Mouse (Mus musculus): ENCODE measurements around the gene Cdkl3. TPM values are rescaled to one million over a fixed set of nuclear protein-coding genes. Genes with fewer than 3 reads are reported as not detected.
"Not testable (repeated sequence)": the region's sequence is repeated elsewhere in the genome, so short reads cannot be mapped to it uniquely, and the experiment has no call there.

Gene Cdkl3
- polyA plus RNA-seq, 1 experiment from 2014 or later: 7.0 TPM

DNA sequence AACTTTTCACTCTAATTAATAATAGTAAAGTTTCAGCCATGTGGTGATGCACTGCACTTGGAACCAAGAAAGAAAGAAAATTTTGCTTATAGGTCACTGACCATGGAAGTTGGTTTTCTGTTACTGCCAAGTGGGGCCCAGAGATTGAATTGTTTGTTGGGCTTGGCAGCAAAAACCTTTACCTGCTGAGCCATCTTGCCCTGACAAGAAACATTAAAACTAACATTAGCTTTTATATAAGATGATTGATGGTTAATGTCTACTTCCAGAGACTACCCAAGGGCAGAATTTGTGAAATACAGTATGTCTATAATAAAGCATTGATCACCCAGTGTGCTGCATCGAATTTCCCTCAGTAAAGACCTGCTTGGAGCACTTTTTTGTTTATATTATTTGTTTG, 102.4 kb downstream of the Cdkl3 start:
- no peak for ATAC-seq (ENCODE audit: borderline replicate concordance, extremely low read depth, low FRiP score, low TSS enrichment)
- Histone ChIP-seq H3K27me3 (no peaks in the 10 kb centered on the region), H3K4me3 (no peak overlapping the region), H3K4me2 (no peak overlapping the region), H3K27ac (no peak overlapping the region), H3K4me1 (peaks cover 15% of the 10 kb centered on the region), H3K36me3 (no peaks in the 10 kb centered on the region), H3K9me3 (no peaks in the 10 kb centered on the region), H3K9ac (no peak overlapping the region)
- WGBS: 85% methylated on average over 1 of the region's 1 CpGs

GRCm38 (mm10) chr11:52108796-52109195, 104.8 kb downstream of the Cdkl3 start:
- H3K4me2 ChIP-seq: no peak overlapping the region
- ATAC-seq (ENCODE audit: borderline replicate concordance, extremely low read depth, low FRiP score, low TSS enrichment): no peak
- no peak overlapping the region for H3K4me3 ChIP-seq
- no peaks in the 10 kb centered on the region for H3K9me3 ChIP-seq
- peaks cover 9% of the 10 kb centered on the region; the same call in 1 of the 2 replicates for H3K4me1 ChIP-seq
- H3K9ac ChIP-seq: no peak overlapping the region
- H3K36me3 ChIP-seq: peaks cover 7% of the 10 kb centered on the region
- no peak overlapping the region for H3K27ac ChIP-seq
- no peaks in the 10 kb centered on the region for H3K27me3 ChIP-seq
- 85% methylated on average over 5 of the region's 5 CpGs for WGBS

DNA sequence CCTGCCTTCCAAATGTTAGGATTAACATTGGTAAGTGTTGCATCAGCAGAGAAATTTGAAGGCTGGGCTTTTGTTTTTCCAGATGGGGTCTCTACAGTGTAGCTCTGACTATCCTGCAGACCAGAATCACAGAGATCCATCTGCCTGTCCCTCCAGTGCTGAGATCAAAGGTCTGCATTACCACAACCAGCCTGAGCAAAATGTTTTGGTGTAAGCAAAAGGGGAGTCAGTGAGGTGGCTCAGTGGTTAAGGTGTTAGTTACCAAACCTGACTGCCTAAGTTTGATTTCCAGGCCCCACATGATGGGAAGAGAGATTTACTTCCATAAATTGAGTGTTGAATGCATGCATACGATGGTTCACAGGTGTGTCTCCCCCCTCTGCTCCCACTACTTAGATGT, 105.4 kb downstream of the Cdkl3 start:
- ATAC-seq (ENCODE audit: borderline replicate concordance, extremely low read depth, low FRiP score, low TSS enrichment): no peak
- Histone ChIP-seq H3K9ac (no peak overlapping the region), H3K9me3 (no peaks in the 10 kb centered on the region), H3K27me3 (no peaks in the 10 kb centered on the region), H3K4me2 (no peak overlapping the region), H3K36me3 (peaks cover 13% of the 10 kb centered on the region), H3K4me3 (no peak overlapping the region), H3K27ac (no peak overlapping the region), H3K4me1 (peaks cover 5% of the 10 kb centered on the region; the same call in 1 of the 2 replicates)
- 74% methylated on average over 1 of the region's 1 CpGs for WGBS

- Histone ChIP-seq H3K36me3 (peaks cover 71% of the 10 kb centered on the region), H3K9me3 (no peaks in the 10 kb centered on the region), H3K9ac (no peak overlapping the region), H3K27me3 (no peaks in the 10 kb centered on the region), H3K4me3 (no peak overlapping the region), H3K4me2 (no peak overlapping the region), H3K4me1 (no peaks in the 10 kb centered on the region), H3K27ac (no peak overlapping the region)
- 92% methylated on average over 3 of the region's 3 CpGs for WGBS
- no peak for ATAC-seq (ENCODE audit: borderline replicate concordance, extremely low read depth, low FRiP score, low TSS enrichment)
Measured at GRCm38 (mm10) chr11:52115479-52115878, 111.5 kb downstream of the Cdkl3 start.

- H3K4me1 ChIP-seq; H3K9me3 ChIP-seq; H3K9ac ChIP-seq; H3K4me2 ChIP-seq; ATAC-seq (ENCODE audit: borderline replicate concordance, extremely low read depth, low FRiP score, low TSS enrichment); H3K27me3 ChIP-seq; H3K4me3 ChIP-seq; H3K27ac ChIP-seq: not testable (repeated sequence)
- H3K36me3 ChIP-seq: peaks cover 75% of the 10 kb centered on the region
- 91% methylated on average over 6 of the region's 6 CpGs for WGBS
Measured at GRCm38 (mm10) chr11:52116117-52116516, 112.1 kb downstream of the Cdkl3 start.

- 93% methylated on average over 7 of the region's 7 CpGs for WGBS
- Histone ChIP-seq H3K9ac (no peak overlapping the region), H3K9me3 (no peaks in the 10 kb centered on the region), H3K27me3 (no peaks in the 10 kb centered on the region), H3K4me1 (no peaks in the 10 kb centered on the region), H3K27ac (no peak overlapping the region), H3K36me3 (peaks cover 85% of the 10 kb centered on the region), H3K4me2 (no peak overlapping the region), H3K4me3 (no peak overlapping the region)
- no peak for ATAC-seq (ENCODE audit: borderline replicate concordance, extremely low read depth, low FRiP score, low TSS enrichment)
Measured at GRCm38 (mm10) chr11:52117156-52117555, 113.1 kb downstream of the Cdkl3 start.

- not testable (repeated sequence) for H3K4me1 ChIP-seq; H3K9me3 ChIP-seq; H3K27ac ChIP-seq; ATAC-seq (ENCODE audit: borderline replicate concordance, extremely low read depth, low FRiP score, low TSS enrichment); H3K4me3 ChIP-seq; H3K27me3 ChIP-seq; H3K9ac ChIP-seq; H3K4me2 ChIP-seq
- H3K36me3 ChIP-seq: peaks cover 90% of the 10 kb centered on the region
Measured at GRCm38 (mm10) chr11:52120415-52120814, 116.4 kb downstream of the Cdkl3 start.

- Histone ChIP-seq H3K9ac (no peak overlapping the region), H3K27me3 (no peaks in the 10 kb centered on the region), H3K27ac (no peak overlapping the region), H3K36me3 (peaks cover 77% of the 10 kb centered on the region), H3K4me3 (no peak overlapping the region), H3K4me2 (no peak overlapping the region), H3K4me1 (0 out of 2 replicates have a peak, but pooled peaks cover 6% of the 10 kb centered on the region), H3K9me3 (no peaks in the 10 kb centered on the region)
- ATAC-seq (ENCODE audit: borderline replicate concordance, extremely low read depth, low FRiP score, low TSS enrichment): no peak
- 86% methylated on average over 6 of the region's 6 CpGs for WGBS
Measured at GRCm38 (mm10) chr11:52122045-52122444, 118.0 kb downstream of the Cdkl3 start.

DNA sequence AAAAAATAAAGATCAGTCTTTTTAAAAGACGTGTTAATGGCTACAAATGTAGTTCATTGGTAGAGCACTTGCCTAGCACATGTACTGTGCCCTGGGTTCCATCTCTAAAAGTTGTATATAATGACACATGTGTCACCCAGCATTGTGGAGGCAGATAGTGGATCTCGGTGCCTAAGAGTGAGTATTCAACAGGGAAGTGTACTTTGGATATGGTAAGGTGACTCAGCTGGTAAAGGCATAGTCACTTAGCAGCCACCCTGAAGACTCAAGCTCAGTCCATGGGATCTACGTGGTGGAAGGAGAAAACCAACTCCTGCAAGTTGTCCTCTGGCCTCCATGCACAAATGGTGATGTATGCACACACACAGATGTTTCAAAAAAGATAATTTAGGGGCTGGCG, 120.4 kb downstream of the Cdkl3 start:
- no peaks in the 10 kb centered on the region for H3K9me3 ChIP-seq
- H3K36me3 ChIP-seq: peaks cover 52% of the 10 kb centered on the region
- no peak overlapping the region for H3K4me2 ChIP-seq
- 0 out of 2 replicates have a peak, but pooled peaks cover 11% of the 10 kb centered on the region for H3K4me1 ChIP-seq
- ATAC-seq (ENCODE audit: borderline replicate concordance, extremely low read depth, low FRiP score, low TSS enrichment): no peak
- H3K27me3 ChIP-seq: no peaks in the 10 kb centered on the region
- H3K9ac ChIP-seq: no peak overlapping the region
- 90% methylated on average over 4 of the region's 4 CpGs for WGBS
- H3K27ac ChIP-seq: no peak overlapping the region
- H3K4me3 ChIP-seq: no peak overlapping the region

- 50% methylated on average over 3 of the region's 3 CpGs for WGBS
- no peaks in the 10 kb centered on the region for H3K9me3 ChIP-seq
- no peak for ATAC-seq (ENCODE audit: borderline replicate concordance, extremely low read depth, low FRiP score, low TSS enrichment)
- H3K27ac ChIP-seq: no peak overlapping the region
- H3K4me1 ChIP-seq: 0 out of 2 replicates have a peak, but pooled peaks cover 17% of the 10 kb centered on the region
- no peak overlapping the region for H3K9ac ChIP-seq
- H3K4me3 ChIP-seq: no peak overlapping the region
- no peak overlapping the region for H3K4me2 ChIP-seq
- no peaks in the 10 kb centered on the region for H3K27me3 ChIP-seq
- H3K36me3 ChIP-seq: peaks cover 28% of the 10 kb centered on the region
Measured at GRCm38 (mm10) chr11:52127169-52127568, 123.1 kb downstream of the Cdkl3 start.

DNA sequence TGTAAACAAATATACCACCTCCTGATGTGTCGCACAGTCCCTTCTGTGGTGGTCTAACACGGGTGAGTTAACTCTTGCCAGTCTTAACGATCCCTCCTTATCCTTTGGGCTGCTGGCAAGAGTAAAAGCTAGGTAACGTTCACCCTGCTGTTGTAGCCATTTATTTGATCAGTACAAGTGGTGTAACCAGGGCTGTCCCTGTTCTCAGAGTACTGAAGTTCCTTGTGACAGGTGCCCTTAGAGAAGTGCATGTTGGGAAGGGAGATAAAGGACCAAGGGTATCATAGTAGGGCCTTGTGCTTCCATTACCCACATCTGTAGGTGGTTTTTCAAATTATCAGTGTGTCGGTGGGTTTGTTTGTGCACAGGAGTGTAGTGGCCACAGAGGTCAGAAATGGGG, 123.7 kb downstream of the Cdkl3 start:
- H3K4me2 ChIP-seq: no peak overlapping the region
- H3K27me3 ChIP-seq: no peaks in the 10 kb centered on the region
- no peaks in the 10 kb centered on the region for H3K9me3 ChIP-seq
- no peak overlapping the region for H3K9ac ChIP-seq
- H3K4me3 ChIP-seq: no peak overlapping the region
- H3K4me1 ChIP-seq: 0 out of 2 replicates have a peak, but pooled peaks cover 17% of the 10 kb centered on the region
- peaks cover 22% of the 10 kb centered on the region for H3K36me3 ChIP-seq
- 58% methylated on average over 5 of the region's 5 CpGs for WGBS
- no peak for ATAC-seq (ENCODE audit: borderline replicate concordance, extremely low read depth, low FRiP score, low TSS enrichment)
- H3K27ac ChIP-seq: no peak overlapping the region

- Histone ChIP-seq H3K4me3 (no peak overlapping the region), H3K27ac (no peak overlapping the region), H3K27me3 (no peaks in the 10 kb centered on the region), H3K4me2 (no peak overlapping the region), H3K4me1 (0 out of 2 replicates have a peak, but pooled peaks cover 17% of the 10 kb centered on the region), H3K9me3 (no peaks in the 10 kb centered on the region), H3K9ac (no peak overlapping the region), H3K36me3 (peaks cover 16% of the 10 kb centered on the region)
- ATAC-seq (ENCODE audit: borderline replicate concordance, extremely low read depth, low FRiP score, low TSS enrichment): no peak
- 58% methylated on average over 5 of the region's 5 CpGs for WGBS
Measured at GRCm38 (mm10) chr11:52128316-52129061, 124.5 kb downstream of the Cdkl3 start.

Measured in lung, embryonic 15.5 days (tissue).